Mouse (Mus musculus): ENCODE measurements around the gene Gm45021. TPM values are rescaled to one million over a fixed set of nuclear protein-coding genes. Genes with fewer than 3 reads are reported as not detected.

Gm45021 gene
- not detected in 2 replicates for polyA plus RNA-seq (2015; fragmentation: Nextera tagmentation; extraction: Ambion mirVana)

GRCm38 (mm10) chr6:48589194-48589750 is at the start of gene Gm45021:
Gm45021 (plus strand) TSS chr6:48589610.
- WGBS, result 75% methylated on average over 6 of the region's 6 CpGs
- Histone ChIP-seq H3K27me3 (no peaks in the 10 kb centered on the region), H3K9ac (replicated peaks) (0 out of 2 replicates have a peak within 1 kb of the TSS, but pooled peaks have one; percentile 23), H3K27ac (no peak within 1 kb of the TSS), H3K9me3 (no peaks in the 10 kb centered on the region), H3K4me3 (replicated peaks) (no peak within 1 kb of the TSS), H3K36me3 (no peaks in the 10 kb centered on the region), H3K4me2 (replicated peaks) (no peak within 1 kb of the TSS), H3K4me1 (replicated peaks) (peaks cover 7% of the 10 kb centered on the region)
- no peak for ATAC-seq

GRCm38 (mm10) chr6:48539860-48540259 is 49.5 kb upstream of the Gm45021 start:
- no peaks in the 10 kb centered on the region for H3K9me3 ChIP-seq
- no peak overlapping the region for H3K4me2 ChIP-seq (replicated peaks)
- peaks cover 37% of the 10 kb centered on the region for H3K36me3 ChIP-seq
- no peak for ATAC-seq
- peaks cover 28% of the 10 kb centered on the region for H3K4me1 ChIP-seq (replicated peaks)
- 0 out of 2 replicates have a peak overlapping the region, but pooled peaks have one; percentile 44 for H3K9ac ChIP-seq (replicated peaks)
- H3K27ac ChIP-seq, result no peak overlapping the region
- WGBS, result 74% methylated on average over 5 of the region's 5 CpGs
- no peaks in the 10 kb centered on the region for H3K27me3 ChIP-seq
- no peak overlapping the region for H3K4me3 ChIP-seq (replicated peaks)

- peaks cover 28% of the 10 kb centered on the region for H3K4me1 ChIP-seq (replicated peaks)
- WGBS, result 86% methylated on average over 3 of the region's 3 CpGs
- H3K4me2 ChIP-seq (replicated peaks), result no peak overlapping the region
- peaks cover 37% of the 10 kb centered on the region for H3K36me3 ChIP-seq
- H3K4me3 ChIP-seq (replicated peaks), result no peak overlapping the region
- no peaks in the 10 kb centered on the region for H3K27me3 ChIP-seq
- no peak for ATAC-seq
- H3K9me3 ChIP-seq, result no peaks in the 10 kb centered on the region
- H3K9ac ChIP-seq (replicated peaks), result no peak overlapping the region
- H3K27ac ChIP-seq, result no peak overlapping the region
Measured at GRCm38 (mm10) chr6:48540721-48541120, 48.7 kb upstream of the Gm45021 start.

GRCm38 (mm10) chr6:48541560-48542450 is 47.6 kb upstream of the Gm45021 start:
- Histone ChIP-seq H3K4me2 (replicated peaks) (no peak overlapping the region), H3K4me3 (replicated peaks) (no peak overlapping the region), H3K27me3 (no peaks in the 10 kb centered on the region), H3K9me3 (no peaks in the 10 kb centered on the region), H3K4me1 (replicated peaks) (peaks cover 22% of the 10 kb centered on the region), H3K27ac (no peak overlapping the region), H3K36me3 (peaks cover 37% of the 10 kb centered on the region), H3K9ac (replicated peaks) (no peak overlapping the region)
- no peak for ATAC-seq
- WGBS, result 75% methylated on average over 7 of the region's 7 CpGs

GRCm38 (mm10) chr6:48542631-48543030 is 46.8 kb upstream of the Gm45021 start:
- H3K4me2 ChIP-seq (replicated peaks), result no peak overlapping the region
- H3K36me3 ChIP-seq, result peaks cover 37% of the 10 kb centered on the region
- no peak for ATAC-seq
- H3K4me1 ChIP-seq (replicated peaks), result peaks cover 19% of the 10 kb centered on the region
- no peaks in the 10 kb centered on the region for H3K9me3 ChIP-seq
- H3K27ac ChIP-seq, result no peak overlapping the region
- no peaks in the 10 kb centered on the region for H3K27me3 ChIP-seq
- WGBS, result 93% methylated on average over 3 of the region's 3 CpGs
- no peak overlapping the region for H3K9ac ChIP-seq (replicated peaks)
- H3K4me3 ChIP-seq (replicated peaks), result no peak overlapping the region

GRCm38 (mm10) chr6:48545251-48545650 is 44.2 kb upstream of the Gm45021 start:
- Histone ChIP-seq H3K4me3 (replicated peaks) (no peak overlapping the region), H3K27ac (no peak overlapping the region), H3K9ac (replicated peaks) (no peak overlapping the region), H3K27me3 (no peaks in the 10 kb centered on the region), H3K4me2 (replicated peaks) (no peak overlapping the region), H3K36me3 (peaks cover 30% of the 10 kb centered on the region), H3K4me1 (replicated peaks) (no peaks in the 10 kb centered on the region), H3K9me3 (no peaks in the 10 kb centered on the region)
- no peak for ATAC-seq
- 80% methylated on average over 5 of the region's 5 CpGs for WGBS

- no peak overlapping the region for H3K27ac ChIP-seq
- H3K4me1 ChIP-seq (replicated peaks), result no peaks in the 10 kb centered on the region
- H3K27me3 ChIP-seq, result no peaks in the 10 kb centered on the region
- no peak overlapping the region for H3K4me2 ChIP-seq (replicated peaks)
- peaks cover 20% of the 10 kb centered on the region for H3K36me3 ChIP-seq
- no peak overlapping the region for H3K4me3 ChIP-seq (replicated peaks)
- no peaks in the 10 kb centered on the region for H3K9me3 ChIP-seq
- 67% methylated on average over 1 of the region's 1 CpGs for WGBS
- no peak overlapping the region for H3K9ac ChIP-seq (replicated peaks)
- peak; percentile 9; the same call in 1 of the 2 replicates for ATAC-seq
Measured at GRCm38 (mm10) chr6:48546271-48546670, 43.1 kb upstream of the Gm45021 start.

- peaks cover 14% of the 10 kb centered on the region for H3K36me3 ChIP-seq
- no peaks in the 10 kb centered on the region for H3K9me3 ChIP-seq
- no peak overlapping the region for H3K27ac ChIP-seq
- H3K27me3 ChIP-seq, result no peaks in the 10 kb centered on the region
- H3K4me3 ChIP-seq (replicated peaks), result no peak overlapping the region
- WGBS, result 73% methylated on average over 4 of the region's 4 CpGs
- no peak overlapping the region for H3K9ac ChIP-seq (replicated peaks)
- ATAC-seq, result no peak
- no peaks in the 10 kb centered on the region for H3K4me1 ChIP-seq (replicated peaks)
- no peak overlapping the region for H3K4me2 ChIP-seq (replicated peaks)
Measured at GRCm38 (mm10) chr6:48546858-48547257, 42.6 kb upstream of the Gm45021 start.

- H3K27me3 ChIP-seq, result no peaks in the 10 kb centered on the region
- ATAC-seq, result no peak
- 89% methylated on average over 6 of the region's 6 CpGs for WGBS
Measured at GRCm38 (mm10) chr6:48548314-48548713, 41.1 kb upstream of the Gm45021 start.

GRCm38 (mm10) chr6:48552918-48553317 is 36.5 kb upstream of the Gm45021 start:
- H3K9ac ChIP-seq (replicated peaks), result no peak overlapping the region
- H3K27ac ChIP-seq, result no peak overlapping the region
- no peak overlapping the region for H3K4me3 ChIP-seq (replicated peaks)
- H3K9me3 ChIP-seq, result no peaks in the 10 kb centered on the region
- WGBS, result 73% methylated on average over 4 of the region's 4 CpGs
- H3K36me3 ChIP-seq, result peaks cover 10% of the 10 kb centered on the region
- ATAC-seq, result no peak
- H3K4me2 ChIP-seq (replicated peaks), result no peak overlapping the region
- no peaks in the 10 kb centered on the region for H3K27me3 ChIP-seq
- peaks cover 21% of the 10 kb centered on the region for H3K4me1 ChIP-seq (replicated peaks)

More at GRCm38 (mm10) chr6:48548314-48548713, 41.1 kb upstream of the Gm45021 start:
- Histone ChIP-seq H3K27ac (no peak overlapping the region), H3K4me3 (replicated peaks) (no peak overlapping the region), H3K9ac (replicated peaks) (no peak overlapping the region), H3K36me3 (0 out of 2 replicates have a peak, but pooled peaks cover under 1% of the 10 kb centered on the region), H3K4me1 (replicated peaks) (no peaks in the 10 kb centered on the region), H3K9me3 (no peaks in the 10 kb centered on the region), H3K4me2 (replicated peaks) (no peak overlapping the region)

GRCm38 (mm10) chr6:48553819-48554218 is 35.6 kb upstream of the Gm45021 start:
- peak; percentile 48 for ATAC-seq
- H3K4me2 ChIP-seq (replicated peaks), result peak overlapping the region; percentile 74
- H3K9ac ChIP-seq (replicated peaks), result peak overlapping the region; percentile 85
- H3K27ac ChIP-seq, result peak overlapping the region; percentile 97
- H3K4me3 ChIP-seq (replicated peaks), result peak overlapping the region; percentile 52
- 81% methylated on average over 4 of the region's 4 CpGs for WGBS
- H3K4me1 ChIP-seq (replicated peaks), result peaks cover 21% of the 10 kb centered on the region
- H3K27me3 ChIP-seq, result no peaks in the 10 kb centered on the region
- peaks cover 14% of the 10 kb centered on the region for H3K36me3 ChIP-seq
- H3K9me3 ChIP-seq, result no peaks in the 10 kb centered on the region
